Mouse (Mus musculus) right cerebral cortex, postnatal 36 days (tissue): ENCODE data around the gene Phxr2.

Experiments
- DNase-seq, 2 experiments: peaks; one replicate each; pipeline ENCODE4 v3.0.0; 2022; ENCODE audit warnings: low spot score in 2 of 2, mixed read lengths in 1 of 2

The Phxr2 gene

DNA sequence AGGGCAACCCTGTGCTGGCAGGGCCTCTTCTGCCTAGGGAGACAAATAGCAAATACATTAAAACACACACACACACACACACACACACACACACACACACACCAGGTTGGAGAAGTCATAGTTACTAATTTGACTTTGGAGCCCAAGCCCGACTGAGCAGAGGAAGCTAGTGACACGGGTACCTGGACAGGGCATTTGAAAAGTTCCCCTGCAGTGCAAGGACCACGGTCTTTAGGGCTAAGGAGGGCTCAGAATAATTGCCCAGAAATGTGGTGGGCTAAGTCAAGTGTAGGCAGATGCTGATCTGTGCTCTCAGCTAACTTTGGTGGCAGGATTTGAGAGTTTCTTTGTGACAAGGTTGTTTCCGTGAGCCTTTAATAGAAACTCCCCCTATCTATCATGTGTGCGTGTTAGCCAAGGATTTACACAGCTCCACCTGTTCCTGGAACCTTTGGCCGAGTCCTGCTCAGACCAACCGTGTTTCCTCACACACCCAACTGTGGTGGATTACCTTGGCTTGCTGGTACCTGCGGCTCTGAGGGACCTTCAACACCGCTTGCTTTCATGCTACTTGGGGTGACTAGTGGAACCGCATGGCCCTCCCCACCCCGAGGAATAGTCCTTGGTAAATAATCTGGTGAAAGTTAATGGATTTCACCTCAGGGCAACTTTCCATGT lies 6.6 kb upstream of the Phxr2 start:
- DNase-seq, result no peak

DNA sequence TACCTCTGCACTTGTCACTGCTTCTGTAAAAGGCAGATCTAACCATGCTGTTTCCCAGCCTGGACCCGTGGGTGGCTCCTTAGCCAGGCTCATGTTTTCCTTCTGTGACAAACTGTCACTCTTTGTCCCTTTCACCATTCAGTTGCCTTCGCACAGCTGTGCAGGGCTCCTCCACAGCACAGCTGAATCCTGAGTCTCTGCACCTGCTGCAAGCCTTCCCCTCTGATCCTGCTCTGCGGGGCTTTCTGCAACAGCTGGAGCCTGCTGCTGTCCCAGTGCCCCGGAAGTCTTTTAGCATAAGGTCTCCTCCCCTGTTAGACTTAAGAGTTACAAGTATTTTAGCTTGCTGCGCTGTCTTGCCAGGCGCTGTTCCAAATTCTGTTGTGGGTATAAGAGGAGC lies 6.1 kb upstream of the Phxr2 start:
- no peak for DNase-seq

DNA sequence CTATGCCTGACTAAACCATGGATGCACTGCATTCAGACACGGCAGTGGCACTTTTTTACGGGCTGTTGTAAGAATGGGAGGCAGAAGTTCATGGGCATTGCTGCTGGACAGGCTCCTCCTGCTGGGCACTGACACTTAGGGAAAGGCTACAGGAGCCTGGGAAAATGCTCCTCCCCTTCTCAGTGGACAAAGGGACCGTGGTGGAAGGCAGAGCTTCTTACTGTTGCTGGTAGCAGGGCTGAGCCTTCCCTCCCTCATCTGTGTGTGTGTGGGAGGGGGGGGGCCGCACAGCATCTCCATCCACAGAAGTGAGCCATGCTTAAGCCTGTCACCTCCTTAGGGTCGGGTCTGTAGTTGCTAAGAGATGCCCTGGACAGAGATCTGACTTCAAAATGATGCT lies 5.2 kb upstream of the Phxr2 start:
- no peak for DNase-seq

DNA sequence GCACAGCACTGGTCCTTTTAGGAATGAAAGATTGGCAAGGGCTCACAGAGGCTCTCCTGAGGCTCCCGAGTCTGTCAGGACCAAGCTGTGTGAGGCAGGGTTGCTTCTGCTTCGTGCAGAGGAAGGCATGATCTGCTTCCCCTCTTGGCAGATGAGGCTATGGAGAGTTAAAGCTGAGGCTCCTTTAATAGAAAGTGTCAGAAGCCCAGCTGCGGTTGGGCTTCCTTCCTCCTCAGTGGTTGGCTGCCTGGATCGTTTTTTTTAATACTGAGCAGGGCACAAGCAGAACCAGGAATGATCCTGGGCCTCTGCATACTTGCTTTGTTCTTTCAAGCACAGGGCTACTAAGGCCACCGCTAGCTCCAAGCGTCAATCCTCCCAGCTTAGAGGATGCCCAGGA lies 4.5 kb upstream of the Phxr2 start:
- no peak for DNase-seq

DNA sequence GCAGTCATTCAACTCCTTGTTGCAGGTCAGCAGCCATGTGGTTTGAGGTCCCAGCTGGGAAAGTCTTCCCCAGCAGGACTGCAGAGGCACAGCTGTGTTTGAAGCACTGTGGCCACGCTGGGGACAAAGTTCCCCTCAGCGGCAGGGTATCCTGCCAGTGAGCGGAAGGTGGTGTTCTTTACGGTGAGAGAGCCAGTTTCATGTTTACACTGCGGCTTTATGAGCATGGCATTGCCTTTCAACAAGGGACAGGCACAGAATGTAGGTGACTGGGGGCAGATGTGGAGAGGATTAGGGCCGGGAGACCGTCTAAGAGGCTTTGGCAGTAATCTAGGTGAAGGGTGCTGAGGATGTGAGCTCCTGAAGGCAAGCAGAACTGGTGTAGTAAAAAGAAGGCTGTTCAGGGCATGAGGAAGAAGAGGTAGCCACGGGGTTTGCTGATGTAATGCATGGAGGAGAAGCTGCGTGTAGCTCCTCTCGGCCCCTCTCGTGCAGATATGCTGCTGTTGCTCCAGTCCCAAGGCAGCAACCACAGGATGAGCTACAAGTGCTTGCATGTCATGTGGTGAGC lies 1.7 kb upstream of the Phxr2 start:
- no peak for DNase-seq

DNA sequence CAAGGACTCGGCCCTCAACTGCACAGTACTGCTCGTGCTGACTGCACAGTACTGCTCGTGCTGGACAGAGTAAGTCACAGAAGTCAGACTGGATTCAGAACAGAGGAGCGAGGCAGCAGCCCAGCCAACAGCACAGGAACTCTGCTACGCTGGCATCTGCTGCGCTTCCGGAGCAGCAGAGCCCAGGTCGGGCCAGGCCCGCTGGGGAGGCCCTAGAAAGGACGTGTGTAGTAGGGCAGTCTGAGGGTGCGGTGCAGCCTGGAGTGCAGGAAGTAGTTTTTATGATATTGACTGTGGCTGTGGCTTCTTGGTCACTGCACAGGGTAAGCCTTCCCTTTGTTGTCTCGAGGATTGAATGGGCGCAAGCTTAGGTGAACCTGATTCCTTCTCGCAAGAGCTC lies 829 bp upstream of the Phxr2 start:
- no peak for DNase-seq

DNA sequence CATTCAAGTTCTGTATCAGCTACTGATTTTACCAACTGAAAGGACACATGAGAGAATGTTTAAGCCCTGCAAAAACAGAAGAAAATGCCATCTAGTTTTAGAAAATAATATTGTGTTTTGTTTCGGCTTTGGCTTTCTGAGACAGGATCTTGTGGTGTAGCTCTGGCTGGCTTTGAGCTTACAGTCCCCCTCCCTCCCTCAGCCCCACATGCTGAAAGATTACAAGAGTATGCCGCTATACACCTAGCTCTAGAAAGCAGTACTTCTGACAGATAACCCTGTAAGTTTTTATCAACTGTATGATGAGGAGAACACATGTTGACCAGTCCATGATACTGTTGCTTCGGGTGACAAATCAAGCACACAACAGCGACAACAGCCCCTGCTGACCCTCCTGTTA lies 6.7 kb downstream of the Phxr2 start:
- no peak for DNase-seq

DNA sequence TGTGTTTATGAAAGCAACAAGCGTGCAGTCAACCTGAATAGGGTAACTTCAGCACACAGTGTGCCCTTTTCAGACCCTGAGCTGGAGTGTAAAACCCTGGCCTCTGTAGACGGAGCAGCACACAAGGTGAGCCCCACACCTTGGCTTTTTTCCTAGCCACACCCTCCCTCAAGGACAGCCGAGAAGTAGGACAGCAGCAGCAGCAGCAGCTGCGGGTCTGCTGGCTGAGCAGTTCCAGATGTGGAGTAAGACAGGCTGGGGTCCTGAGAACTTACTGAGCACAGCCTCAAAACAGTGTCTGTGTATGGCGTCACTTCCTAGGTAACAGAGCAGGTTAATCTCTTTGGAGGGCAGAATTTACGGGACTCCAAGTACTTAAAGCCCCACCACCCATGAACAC lies 7.4 kb downstream of the Phxr2 start:
- DNase-seq, result no peak

DNA sequence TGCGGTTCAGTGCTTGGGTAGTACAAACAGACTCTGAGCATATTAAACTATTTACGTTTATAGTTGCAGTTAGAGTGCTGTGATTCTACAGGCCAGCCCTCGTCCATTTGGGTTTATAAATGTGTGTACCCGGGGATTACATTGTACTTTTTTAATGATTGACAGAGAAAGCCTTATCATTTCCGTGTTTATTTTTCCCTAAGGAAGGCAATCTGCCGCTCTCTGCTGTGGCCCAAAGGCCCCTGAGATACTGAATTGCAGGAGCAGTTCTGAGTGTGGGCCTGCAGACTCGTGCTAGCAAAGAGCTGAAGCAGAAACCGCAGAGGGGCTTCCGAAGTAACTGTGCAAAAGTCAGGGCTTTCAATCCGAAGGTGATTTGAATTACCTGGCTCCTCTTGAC lies 8.2 kb downstream of the Phxr2 start:
- no peak for DNase-seq

DNA sequence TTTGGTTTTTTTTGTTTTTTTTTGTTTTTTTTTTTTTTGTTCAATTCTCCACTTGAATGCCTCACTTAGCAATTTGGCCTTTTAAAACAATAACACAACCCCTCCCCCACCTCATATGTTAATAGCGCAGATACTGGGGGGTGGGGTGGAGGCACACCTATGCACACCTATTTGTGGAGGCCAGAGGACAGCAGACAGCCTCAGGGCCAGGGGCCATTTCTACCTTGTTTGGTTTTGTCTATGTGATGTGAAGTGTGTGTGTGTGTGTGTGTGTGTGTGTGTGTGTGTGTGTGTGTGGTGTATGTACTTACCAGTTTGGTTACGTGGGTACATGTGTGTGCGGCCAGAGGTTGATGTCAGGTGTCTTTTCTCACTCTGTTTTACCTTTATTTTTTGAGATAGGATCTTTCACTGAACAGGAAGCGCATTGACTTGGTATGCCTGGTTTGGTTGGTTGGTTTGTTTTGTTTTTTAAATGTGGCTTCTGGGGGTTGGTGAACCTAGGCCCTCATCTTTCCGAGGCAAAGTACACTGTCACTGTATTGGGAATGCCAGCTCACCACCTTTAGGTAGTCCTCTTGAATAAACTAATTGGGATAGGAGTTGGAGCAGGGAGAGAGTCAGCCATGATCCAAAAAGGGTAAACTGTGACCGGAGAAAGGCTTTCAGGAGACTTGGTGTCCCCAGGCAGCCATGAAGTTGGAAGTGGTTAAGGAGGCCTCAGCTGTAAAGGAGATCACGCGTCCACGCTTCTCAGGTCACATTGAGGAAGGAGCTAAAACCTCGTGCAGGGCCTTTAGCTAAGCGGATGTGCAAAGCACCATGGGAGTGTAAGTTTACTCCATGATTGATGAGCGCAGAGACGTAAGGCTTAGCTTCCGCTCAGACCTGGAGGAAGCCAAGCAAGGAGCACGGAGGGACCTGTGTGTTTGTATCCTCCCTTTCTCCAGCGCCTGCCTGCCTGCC lies 9.2 kb downstream of the Phxr2 start:
- DNase-seq, result no peak

DNA sequence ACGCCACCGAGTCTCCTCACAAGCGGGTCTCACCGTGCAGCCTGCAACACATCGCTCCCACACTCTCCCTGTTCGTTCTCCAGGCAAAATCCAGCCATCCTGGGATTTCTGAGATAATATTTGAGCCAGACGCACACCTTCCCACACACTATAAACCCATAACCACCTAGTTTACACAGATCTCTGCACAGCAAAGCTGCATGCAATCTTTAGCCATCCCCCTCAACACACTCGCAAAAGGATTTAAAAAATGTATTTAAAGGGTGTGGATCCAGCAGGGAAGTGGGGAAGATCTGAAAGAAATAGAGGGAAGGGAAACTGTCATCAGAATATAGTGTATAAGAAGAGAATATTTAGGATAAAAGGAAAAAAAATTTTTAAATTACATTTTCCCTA lies 9.9 kb downstream of the Phxr2 start:
- no peak for DNase-seq

DNA sequence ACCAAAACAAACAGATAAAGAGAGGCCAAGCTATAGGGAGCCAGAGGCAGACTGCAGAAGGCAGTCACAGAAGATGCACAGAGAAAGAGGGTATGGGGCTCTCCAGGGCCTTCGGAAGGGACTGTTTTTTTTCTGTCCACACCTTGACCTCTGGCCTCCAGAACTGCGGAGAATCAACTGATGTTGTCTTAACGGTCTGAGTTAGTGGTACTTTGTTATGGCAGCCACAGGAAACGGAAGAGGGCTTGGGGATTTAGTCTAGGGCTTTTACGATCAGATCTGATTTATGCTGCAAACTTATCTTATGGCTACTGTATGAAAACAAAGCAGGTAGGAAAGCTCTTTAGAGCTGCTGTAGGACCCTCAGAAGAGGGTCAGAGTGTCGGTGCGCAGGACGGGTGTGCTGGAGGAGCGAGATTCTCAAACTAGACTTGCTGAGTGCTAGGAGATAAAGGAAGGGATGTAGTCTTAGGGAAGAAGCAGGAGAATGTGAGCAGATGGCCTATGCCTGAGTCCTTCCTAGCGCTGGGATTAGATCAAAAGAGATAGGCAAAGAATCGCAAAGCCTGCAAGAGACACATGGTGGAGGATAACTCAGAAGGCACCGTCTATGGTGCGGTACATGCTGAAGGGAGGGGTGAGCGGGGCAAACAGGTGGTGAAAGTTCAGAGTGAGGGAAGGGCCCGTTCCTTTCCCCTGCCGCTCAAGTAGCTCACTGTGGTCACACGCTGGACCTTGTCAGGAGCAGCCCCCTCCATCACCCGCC lies 10.5 kb downstream of the Phxr2 start:
- DNase-seq, result no peak

DNA sequence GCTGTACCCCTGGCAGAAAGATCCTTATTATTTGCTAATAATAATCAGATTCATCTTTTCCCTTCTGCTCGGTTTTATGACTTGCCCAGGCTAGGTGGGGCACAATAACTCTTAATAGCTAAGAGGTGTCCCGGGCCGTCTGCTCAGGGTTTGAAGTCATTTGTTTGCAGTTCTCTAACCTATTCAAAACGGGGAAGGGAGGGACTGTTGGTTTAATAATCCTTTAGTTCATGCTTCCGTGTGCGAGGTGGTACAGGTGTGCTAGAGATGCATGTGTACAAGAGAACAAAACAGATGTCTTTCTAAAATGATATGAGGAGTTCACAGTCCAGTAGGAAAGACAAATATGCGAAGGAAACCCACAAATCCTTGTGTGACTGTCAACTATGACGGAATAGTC lies 11.8 kb downstream of the Phxr2 start:
- DNase-seq, result no peak

DNA sequence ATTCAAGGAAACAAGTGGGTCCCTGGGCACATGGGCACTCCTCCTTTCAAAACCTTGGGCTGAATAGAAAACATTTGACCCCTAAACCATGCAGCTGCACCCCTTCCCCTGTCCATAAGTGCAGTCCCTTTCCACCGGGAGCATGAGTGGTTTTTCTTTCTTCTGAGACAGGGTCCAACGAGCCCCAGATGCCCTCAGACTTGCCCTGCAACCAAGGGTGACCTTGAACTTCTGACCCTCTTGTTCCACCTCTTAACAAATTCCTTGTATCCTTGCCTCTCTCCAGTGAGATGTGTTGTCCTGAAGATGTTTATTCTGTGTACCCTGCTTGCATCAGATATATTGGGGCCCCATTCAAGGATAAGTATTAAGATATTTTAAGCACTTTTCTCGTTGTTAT lies 12.6 kb downstream of the Phxr2 start:
- no peak for DNase-seq

DNA sequence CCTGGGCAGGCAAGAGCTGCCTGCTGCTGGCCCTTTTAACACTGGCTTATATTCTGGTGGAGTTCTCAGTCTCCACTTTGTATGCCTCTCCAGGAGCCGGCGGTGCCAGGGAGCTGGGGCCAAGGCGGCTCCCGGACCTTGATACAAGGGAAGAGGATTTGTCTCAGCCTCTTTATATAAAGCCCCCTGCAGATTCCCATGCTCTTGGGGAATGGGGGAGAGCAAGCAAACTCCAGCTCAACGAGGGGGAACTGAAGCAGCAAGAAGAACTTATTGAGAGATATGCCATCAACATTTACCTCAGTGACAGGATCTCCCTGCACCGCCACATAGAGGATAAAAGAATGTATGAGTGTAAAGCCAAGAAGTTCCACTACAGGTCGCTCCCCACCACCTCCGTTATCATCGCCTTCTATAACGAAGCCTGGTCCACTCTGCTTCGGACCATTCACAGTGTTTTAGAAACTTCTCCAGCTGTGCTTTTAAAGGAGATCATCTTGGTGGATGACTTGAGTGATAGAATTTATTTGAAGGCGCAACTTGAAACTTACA lies 17.6 kb downstream of the Phxr2 start:
- no peak for DNase-seq

DNA sequence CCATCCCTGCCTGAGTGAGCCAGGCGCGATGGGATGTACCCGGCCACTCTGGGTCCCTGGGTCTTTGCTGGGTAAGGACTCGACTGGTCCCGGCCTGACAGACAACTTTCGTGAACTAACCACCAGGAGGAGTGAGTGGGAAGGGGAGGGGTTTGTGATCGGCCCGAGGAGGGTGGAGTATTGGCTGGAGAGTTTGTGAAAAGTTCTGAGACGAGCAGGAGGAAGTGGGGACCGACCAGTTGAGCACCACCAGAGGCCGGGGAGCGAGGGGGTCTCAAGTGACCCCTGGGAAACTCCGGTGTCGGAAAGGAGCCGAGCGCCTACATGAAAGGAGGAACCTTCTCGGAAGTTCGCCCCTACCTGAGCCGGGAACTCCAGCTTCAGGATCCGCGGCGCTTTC lies 18.2 kb downstream of the Phxr2 start, which contains the start of gene Galnt4:
Gene Galnt4, plus strand, starts transcription at position 196 of the 400 bp plus-strand sequence.
- peak in 1 of 2 experiments; percentile 41 for DNase-seq

DNA sequence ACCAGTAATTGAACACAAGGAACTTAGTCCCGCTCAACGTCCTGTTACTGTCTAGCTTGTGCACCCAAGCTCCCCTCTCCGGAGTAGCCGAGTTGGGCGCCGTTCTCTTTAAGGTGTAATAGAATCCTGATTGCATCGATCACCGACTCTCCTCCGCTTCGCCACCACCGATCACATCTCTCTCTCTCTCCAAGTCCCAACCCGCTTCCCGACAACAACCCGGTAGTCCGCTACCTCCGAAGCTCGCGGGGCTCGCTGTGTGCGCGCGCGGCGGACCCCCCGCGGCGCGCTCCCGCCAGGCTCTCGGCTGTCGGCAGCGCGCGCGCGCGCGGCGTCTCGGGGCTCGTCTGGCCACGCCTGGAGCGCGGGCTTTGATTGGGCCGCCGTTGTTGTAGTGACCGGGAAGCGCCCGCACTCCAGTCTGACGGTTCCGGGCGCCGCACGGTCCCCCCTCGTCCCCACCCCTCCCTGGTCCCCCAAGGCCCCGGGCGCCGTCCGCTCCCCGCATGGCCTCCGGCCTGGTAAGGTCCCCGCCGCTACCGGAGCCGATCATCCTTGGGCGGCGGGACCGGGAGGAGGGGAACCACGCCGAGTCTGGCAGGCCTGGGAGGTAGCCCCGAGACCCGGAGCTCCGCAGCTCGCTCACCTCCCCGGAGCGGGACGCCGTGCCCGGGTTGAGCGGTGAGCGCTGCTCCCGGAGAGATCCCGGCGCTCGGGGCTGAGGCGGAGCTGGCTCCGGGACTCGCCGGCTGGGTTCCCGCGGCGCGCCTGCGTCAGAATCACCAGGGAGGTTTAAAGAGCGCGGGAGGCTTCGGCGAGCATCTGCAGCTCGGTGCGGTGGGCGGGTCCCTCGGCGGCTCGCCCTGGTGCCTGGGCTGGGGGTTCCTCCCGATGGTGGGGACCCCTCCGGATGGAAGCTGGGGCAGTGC lies 19.2 kb downstream of the Phxr2 start, which contains the start of gene Poc1b:
Gene Poc1b, plus strand, starts transcription at position 334 of the 929 bp plus-strand sequence.
- DNase-seq, result peak; percentile 63 to 70

DNA sequence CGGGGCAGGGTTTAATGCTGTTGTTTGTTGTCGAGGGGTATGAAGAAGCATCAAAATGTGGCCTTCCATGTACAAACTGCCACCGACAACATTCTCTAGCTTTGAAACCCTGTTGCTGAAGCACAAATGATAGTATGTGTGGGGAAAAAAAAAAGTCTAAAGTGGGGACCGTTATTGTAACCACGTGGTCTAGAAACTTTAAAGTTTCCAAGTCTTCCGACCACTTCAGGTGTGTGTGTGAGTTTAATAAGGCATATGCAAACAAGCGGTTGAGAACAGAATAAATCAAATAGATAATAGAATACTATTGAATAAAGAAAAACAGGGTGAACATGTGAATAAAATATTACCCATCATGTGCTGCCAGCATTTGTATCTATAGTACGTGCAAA lies 19.8 kb downstream of the Phxr2 start:
- no peak for DNase-seq

DNA sequence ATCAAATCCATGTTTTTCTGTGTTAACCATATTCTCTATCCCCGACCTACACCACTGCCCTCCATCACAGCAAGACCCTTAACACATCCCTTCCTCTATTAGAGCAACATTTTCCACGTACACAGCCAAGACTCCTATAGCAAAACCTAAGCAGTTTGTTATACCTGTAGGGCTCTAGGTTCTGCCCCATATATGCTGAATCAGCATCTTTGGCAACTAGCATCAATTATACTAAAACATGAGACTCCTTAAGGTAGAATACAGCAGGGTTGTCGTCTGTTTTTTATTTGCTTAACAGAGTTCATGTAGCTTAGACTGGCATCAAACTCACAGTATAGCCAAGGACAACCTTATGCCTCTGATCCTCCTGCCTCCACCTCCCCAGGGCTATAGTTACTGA lies 20.6 kb downstream of the Phxr2 start:
- no peak for DNase-seq

DNA sequence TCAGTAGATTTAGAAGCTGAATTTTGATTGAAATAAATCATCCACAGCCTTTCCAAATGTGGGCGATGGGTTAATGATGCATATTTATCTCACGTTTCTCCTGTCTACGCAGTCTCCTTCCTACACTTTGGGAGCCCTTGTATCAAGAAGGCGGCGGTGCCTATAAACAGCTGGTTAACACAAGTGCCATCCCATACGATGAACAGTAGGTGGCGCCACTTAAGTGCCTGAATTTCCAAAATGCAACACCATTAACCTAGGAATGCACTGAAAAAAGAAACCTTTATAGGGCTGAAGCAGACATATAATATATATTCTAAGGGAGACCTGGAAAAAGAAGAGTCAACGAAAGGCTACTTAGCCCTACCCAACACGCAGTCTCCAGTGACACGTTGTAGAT lies 28.8 kb downstream of the Phxr2 start:
- DNase-seq, result no peak

DNA sequence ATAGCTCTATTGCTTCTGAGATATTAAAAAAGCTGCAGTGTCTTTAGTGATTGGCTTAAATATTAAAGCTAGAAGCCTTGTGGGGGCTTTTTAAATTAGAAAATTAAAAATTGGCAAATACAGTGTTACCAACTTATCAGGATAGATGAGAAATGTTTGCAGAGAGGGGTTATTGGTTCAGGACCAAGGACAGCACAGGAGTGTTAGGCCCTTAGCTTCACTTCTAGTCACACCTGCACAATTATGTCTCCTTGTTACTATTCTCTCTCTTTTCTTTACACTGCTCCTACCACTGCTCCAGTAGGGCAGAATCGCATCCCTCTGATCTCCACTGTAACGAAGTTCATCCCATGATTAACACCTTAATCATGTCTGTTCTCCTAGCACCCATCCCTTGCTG lies 31.0 kb downstream of the Phxr2 start:
- DNase-seq, result no peak
